Mouse (Mus musculus) midbrain, embryonic 14.5 days (tissue): ENCODE data around the gene Olfr322. TPM values are rescaled to one million over a fixed set of nuclear protein-coding genes. Genes with fewer than 3 reads are reported as not detected.
"Not testable (repeated sequence)": the region's sequence is repeated elsewhere in the genome, so short reads cannot be mapped to it uniquely, and the experiment has no call there.

ENCODE experiments used
- ATAC-seq: fragments of 200-750 bp; cut with Nextera tagmentation; 2 replicates; pipeline ENCODE4 v1.8.0; 2017; ENCODE audit warnings: moderate number of reproducible peaks, moderate library complexity; ENCODE audit not compliant: low FRiP score, low TSS enrichment
- DNase-seq: peaks from one replicate; pipeline ENCODE4 v3.0.0-alpha.2; 2015
- H3K27ac ChIP-seq: fragments of 300-500 bp; sonication (generic); replicated peaks from 2 replicates; pipeline ENCODE4 v1.5.1; 2014; ENCODE audit warnings: mild to moderate bottlenecking, low read depth, low read length, moderate library complexity
- H3K27me3 ChIP-seq: fragments of 300-500 bp; sonication (generic); 2 replicates; pipeline ENCODE4 v1.6.1; 2014; ENCODE audit warnings: low read length, control low read depth, mixed read lengths; ENCODE audit not compliant: control insufficient read depth, insufficient read depth
- H3K36me3 ChIP-seq: fragments of 300-500 bp; sonication (generic); 2 replicates; pipeline ENCODE4 v1.6.1; 2014; ENCODE audit warnings: low read length, control low read depth; ENCODE audit not compliant: control insufficient read depth, insufficient read depth
- H3K4me1 ChIP-seq: fragments of 300-500 bp; sonication (generic); 2 replicates; pipeline ENCODE4 v1.6.1; 2014; ENCODE audit warnings: mild to moderate bottlenecking, antibody characterized with exemption, low read length, control low read depth; ENCODE audit not compliant: control insufficient read depth, insufficient read depth
- H3K4me2 ChIP-seq: fragments of 300-500 bp; sonication (generic); 2 replicates; pipeline ENCODE4 v1.6.1; 2014; ENCODE audit warnings: mild to moderate bottlenecking, low read length, moderate library complexity
- H3K4me3 ChIP-seq: fragments of 300-500 bp; sonication (generic); replicated peaks from 2 replicates; pipeline ENCODE4 v1.5.1; 2014; ENCODE audit warnings: low read depth, low read length
- H3K9ac ChIP-seq: fragments of 300-500 bp; sonication (generic); replicated peaks from 2 replicates; pipeline ENCODE4 v1.6.1; 2014; ENCODE audit warnings: mild to moderate bottlenecking, low read length, moderate library complexity
- H3K9me3 ChIP-seq: fragments of 300-500 bp; sonication (generic); 2 replicates; pipeline ENCODE4 v1.6.1; 2016; ENCODE audit warnings: low read length, control low read depth, mixed read lengths; ENCODE audit not compliant: control insufficient read depth
- WGBS: fragments of 180-500 bp; shearing (Covaris S2); extraction: QIAGEN DNeasy Blood & Tissue Kit; methylation state at CpG from one replicate; pipeline ENCODE4 v1.1.7; 2014; 5-methylcytosine and 5-hydroxymethylcytosine counted together
- polyA plus RNA-seq: library from polyadenylated mRNA; unstranded; fragments of >200 nt; fragmentation: Nextera tagmentation; extraction: Ambion mirVana; gene quantifications from 2 replicates; pipeline ENCODE4 v1.2.1, GENCODE M21; 2014

Olfr322 gene
- polyA plus RNA-seq, 1 experiment from 2014 or later, result not detected

GRCm38 (mm10) chr11:58671825-58672224 lies 13.2 kb downstream of the Olfr322 start:
- Histone ChIP-seq H3K4me2 (no peak overlapping the region), H3K36me3 (no peaks in the 10 kb centered on the region), H3K27me3 (no peaks in the 10 kb centered on the region), H3K27ac (no peak overlapping the region), H3K9me3 (no peaks in the 10 kb centered on the region), H3K9ac (no peak overlapping the region), H3K4me3 (no peak overlapping the region), H3K4me1 (no peaks in the 10 kb centered on the region)
- no peak for ATAC-seq
- peak; percentile 4 for DNase-seq
- WGBS, result 55% methylated on average over 4 of the region's 4 CpGs

- H3K27ac ChIP-seq, result no peak within 1 kb of the TSS
- WGBS, result 81% methylated on average over 1 of the region's 1 CpGs
Measured at GRCm38 (mm10) chr11:58680799-58681198, 22.2 kb downstream of the Olfr322 start, which contains the start of gene Olfr320. Gene Olfr320, plus strand, starts transcription at chr11:58681099.

DNA sequence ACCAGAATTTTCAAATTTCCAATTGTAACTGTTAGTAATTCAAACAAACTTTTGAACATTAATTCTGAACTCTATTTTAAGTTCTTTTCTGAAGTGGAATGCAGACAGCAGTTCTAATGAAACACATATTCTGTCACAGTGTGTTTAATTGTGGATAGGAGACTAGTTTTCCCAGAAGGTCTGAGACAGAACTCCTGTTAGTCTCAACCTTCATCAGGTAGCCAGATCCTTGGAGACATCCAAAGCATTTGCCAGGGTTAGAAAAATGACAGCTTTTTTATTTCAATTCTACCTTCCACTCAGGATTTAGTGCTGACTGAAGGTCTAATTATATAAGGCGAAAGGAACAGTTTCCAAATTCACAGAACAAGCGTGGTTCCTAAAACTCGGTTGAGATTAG lies 40.3 kb downstream of the Olfr322 start, which contains the start of gene Olfr319:
TSS of gene Olfr319 (plus strand) at position 301 of the 400 bp plus-strand sequence.
- Histone ChIP-seq H3K4me3 (no peak within 1 kb of the TSS), H3K27me3 (no peaks in the 10 kb centered on the region), H3K27ac (no peak within 1 kb of the TSS), H3K4me1 (no peaks in the 10 kb centered on the region), H3K4me2 (no peak within 1 kb of the TSS), H3K36me3 (no peaks in the 10 kb centered on the region), H3K9me3 (0 out of 2 replicates have a peak, but pooled peaks cover 13% of the 10 kb centered on the region), H3K9ac (no peak within 1 kb of the TSS)
- 88% methylated on average over 3 of the region's 3 CpGs for WGBS
- no peak for DNase-seq
- no peak for ATAC-seq

More at GRCm38 (mm10) chr11:58680799-58681198, 22.2 kb downstream of the Olfr322 start, which contains the start of gene Olfr320:
- H3K4me3 ChIP-seq, result no peak within 1 kb of the TSS
- no peaks in the 10 kb centered on the region for H3K27me3 ChIP-seq
- no peak within 1 kb of the TSS for H3K4me2 ChIP-seq
- no peak within 1 kb of the TSS for H3K9ac ChIP-seq
- H3K4me1 ChIP-seq, result no peaks in the 10 kb centered on the region
- H3K36me3 ChIP-seq, result no peaks in the 10 kb centered on the region
- DNase-seq (no peak), ATAC-seq (no peak)
- H3K9me3 ChIP-seq, result no peaks in the 10 kb centered on the region

DNA sequence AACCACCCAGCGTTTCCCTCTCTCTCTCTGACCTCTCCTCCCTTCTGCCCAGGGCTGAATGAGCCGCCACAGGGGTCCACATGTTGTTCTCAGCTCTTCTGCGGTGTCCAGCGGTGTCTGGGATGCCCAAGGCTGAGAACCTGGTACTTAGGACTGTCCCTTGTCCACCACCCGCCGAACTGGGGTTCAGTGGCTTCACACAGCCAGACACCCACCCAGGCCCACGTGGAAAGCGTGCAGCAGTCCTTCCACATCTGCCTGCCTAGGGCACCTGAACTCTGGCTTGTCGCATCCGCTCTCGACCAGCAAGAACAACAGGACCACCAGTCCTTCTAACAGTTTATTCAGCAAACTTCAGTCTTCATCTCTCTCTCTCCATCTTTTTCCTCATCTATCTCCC lies 50.5 kb downstream of the Olfr322 start:
- Histone ChIP-seq H3K4me2 (no peak overlapping the region), H3K4me3 (no peak overlapping the region), H3K4me1 (no peaks in the 10 kb centered on the region), H3K9ac (no peak overlapping the region), H3K27ac (no peak overlapping the region), H3K9me3 (no peaks in the 10 kb centered on the region), H3K27me3 (no peaks in the 10 kb centered on the region), H3K36me3 (no peaks in the 10 kb centered on the region)
- DNase-seq (no peak), ATAC-seq (no peak)
- 79% methylated on average over 11 of the region's 11 CpGs for WGBS

DNA sequence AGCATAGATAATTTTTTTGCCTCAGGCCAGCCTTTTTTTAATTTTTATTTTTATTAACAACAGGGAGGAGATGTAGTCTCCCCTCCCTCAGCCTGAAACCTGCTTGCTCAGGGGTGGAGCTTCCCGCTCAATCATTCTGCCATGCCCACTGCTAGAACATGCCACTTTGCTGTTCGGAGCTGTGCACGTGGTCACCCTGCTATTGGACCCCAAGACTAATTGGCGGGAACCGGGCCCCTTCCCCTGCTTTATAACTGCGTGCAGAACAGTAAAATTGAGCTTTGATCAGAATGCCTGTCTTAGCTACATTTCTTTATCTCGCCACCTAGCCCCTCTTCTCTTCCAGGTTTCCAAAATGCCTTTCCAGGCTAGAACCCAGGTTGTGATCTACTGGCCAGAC lies 59.1 kb downstream of the Olfr322 start:
- not testable (repeated sequence) for H3K9me3 ChIP-seq, H3K4me3 ChIP-seq, H3K4me1 ChIP-seq, H3K27me3 ChIP-seq, H3K36me3 ChIP-seq, H3K4me2 ChIP-seq, ATAC-seq, DNase-seq, H3K27ac ChIP-seq, H3K9ac ChIP-seq
- 91% methylated on average over 6 of the region's 7 CpGs for WGBS

Other genes with a start within 250 kb of the Olfr322 start
- not detected in 2 replicates for gene 1810065E05Rik, start 237.7 kb upstream of the Olfr322 start, polyA plus RNA-seq
- gene Gm12253, start 226.2 kb upstream of the Olfr322 start, polyA plus RNA-seq, result not detected in 2 replicates
- not detected in 2 replicates for gene Lypd9, start 205.9 kb upstream of the Olfr322 start, polyA plus RNA-seq
- gene Olfr30, start 196.5 kb upstream of the Olfr322 start, polyA plus RNA-seq, result not detected in 2 replicates
- not detected in 2 replicates for gene Olfr332, start 166.2 kb upstream of the Olfr322 start, polyA plus RNA-seq
- not detected in 2 replicates for gene Olfr331, start 156.2 kb upstream of the Olfr322 start, polyA plus RNA-seq
- not detected in 2 replicates for gene Olfr330, start 123.9 kb upstream of the Olfr322 start, polyA plus RNA-seq
- gene Olfr329-ps, start 112.4 kb upstream of the Olfr322 start, polyA plus RNA-seq, result not detected in 2 replicates
- 0.12 TPM in 1 of 2 replicates, not detected in the other for gene Olfr328, start 103.1 kb upstream of the Olfr322 start, polyA plus RNA-seq
- not detected in 2 replicates for gene Olfr224, start 88.2 kb upstream of the Olfr322 start, polyA plus RNA-seq
- gene Olfr325, start 81.1 kb upstream of the Olfr322 start, polyA plus RNA-seq, result not detected in 2 replicates
- gene Olfr324, start 63.7 kb upstream of the Olfr322 start, polyA plus RNA-seq, result not detected in 2 replicates
- not detected in 2 replicates for gene 2210407C18Rik, start 42.7 kb upstream of the Olfr322 start, polyA plus RNA-seq
- gene Olfr323, start 28.3 kb upstream of the Olfr322 start, polyA plus RNA-seq, result not detected in 2 replicates
- gene Trim58, start 18.3 kb upstream of the Olfr322 start, polyA plus RNA-seq, result 0.09 and 0.16 TPM in 2 replicates
- gene Olfr320, start 22.3 kb downstream of the Olfr322 start, polyA plus RNA-seq, result not detected in 2 replicates
- not detected in 2 replicates for gene Olfr319, start 40.4 kb downstream of the Olfr322 start, polyA plus RNA-seq
- gene Olfr318, start 65.2 kb downstream of the Olfr322 start, polyA plus RNA-seq, result not detected in 2 replicates
- 0.19 and 0.25 TPM in 2 replicates for gene Olfr317, start 80.4 kb downstream of the Olfr322 start, polyA plus RNA-seq
- gene Olfr316, start 94.0 kb downstream of the Olfr322 start, polyA plus RNA-seq, result not detected in 2 replicates
- not detected in 2 replicates for gene Olfr315, start 114.4 kb downstream of the Olfr322 start, polyA plus RNA-seq
- gene Olfr314, start 124.2 kb downstream of the Olfr322 start, polyA plus RNA-seq, result not detected in 2 replicates
- gene Fam183b, start 143.2 kb downstream of the Olfr322 start, polyA plus RNA-seq, result 6.6 and 11.4 TPM in 2 replicates
- gene Olfr313, start 156.2 kb downstream of the Olfr322 start, polyA plus RNA-seq, result not detected in 2 replicates
- gene Olfr312, start 170.5 kb downstream of the Olfr322 start, polyA plus RNA-seq, result not detected in 2 replicates
- not detected in 2 replicates for gene Olfr311, start 180.5 kb downstream of the Olfr322 start, polyA plus RNA-seq
- gene Gm12258, start 188.4 kb downstream of the Olfr322 start, polyA plus RNA-seq, result 23.7 and 26.8 TPM in 2 replicates
- 9.1 and 14.4 TPM in 2 replicates for gene 2810021J22Rik, start 208.4 kb downstream of the Olfr322 start, polyA plus RNA-seq
- 5.9 and 9.1 TPM in 2 replicates for gene Zfp39, start 245.4 kb downstream of the Olfr322 start, polyA plus RNA-seq